Mouse (Mus musculus) lung, adult 2 months (tissue): Measurements from ENCODE around the gene Scn4a.

ENCODE experiments used
- CTCF ChIP-seq: fragments of 200-500 bp; IDR thresholded peaks from 2 replicates; pipeline ENCODE4 v1.5.1; 2011; ENCODE audit warnings: mild to moderate bottlenecking, low read length, control low read depth; ENCODE audit not compliant: insufficient read depth
- POLR2A ChIP-seq: fragments of 200-500 bp; IDR thresholded peaks from 2 replicates; pipeline ENCODE4 v1.6.1; 2011; ENCODE audit warnings: low read depth, mild to moderate bottlenecking, control low read depth, low read length, borderline replicate concordance; ENCODE audit errors: extremely low read depth

DNA sequence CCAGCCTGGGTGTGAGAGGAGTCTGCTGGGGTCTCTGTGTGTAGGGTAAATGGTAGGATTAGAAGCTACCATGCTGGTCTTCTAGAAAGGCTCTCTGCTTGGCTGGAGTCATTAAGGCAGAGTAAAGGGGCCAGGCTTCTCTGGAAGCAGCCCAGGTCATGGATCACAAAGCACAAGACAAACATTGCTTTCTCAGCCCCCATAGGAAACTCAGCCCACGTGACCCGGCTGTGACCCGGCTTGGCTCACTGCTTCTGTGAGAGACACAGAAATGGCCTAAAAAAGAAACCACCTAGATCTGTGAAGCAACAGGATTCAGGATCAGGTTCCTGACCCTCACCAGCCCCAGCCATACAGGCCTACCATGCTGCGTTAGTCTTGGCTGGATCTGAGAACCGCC, 28.2 kb downstream of the Scn4a start:
- TF ChIP-seq POLR2A, result no peak
- no peak for TF ChIP-seq CTCF
